Mouse (Mus musculus): ENCODE results near the gene Phox2b. TPM values are rescaled to one million over a fixed set of nuclear protein-coding genes. Genes with fewer than 3 reads are reported as not detected.

The Phox2b gene
- total RNA-seq, 2 experiments from 2014 or later = not detected

DNA sequence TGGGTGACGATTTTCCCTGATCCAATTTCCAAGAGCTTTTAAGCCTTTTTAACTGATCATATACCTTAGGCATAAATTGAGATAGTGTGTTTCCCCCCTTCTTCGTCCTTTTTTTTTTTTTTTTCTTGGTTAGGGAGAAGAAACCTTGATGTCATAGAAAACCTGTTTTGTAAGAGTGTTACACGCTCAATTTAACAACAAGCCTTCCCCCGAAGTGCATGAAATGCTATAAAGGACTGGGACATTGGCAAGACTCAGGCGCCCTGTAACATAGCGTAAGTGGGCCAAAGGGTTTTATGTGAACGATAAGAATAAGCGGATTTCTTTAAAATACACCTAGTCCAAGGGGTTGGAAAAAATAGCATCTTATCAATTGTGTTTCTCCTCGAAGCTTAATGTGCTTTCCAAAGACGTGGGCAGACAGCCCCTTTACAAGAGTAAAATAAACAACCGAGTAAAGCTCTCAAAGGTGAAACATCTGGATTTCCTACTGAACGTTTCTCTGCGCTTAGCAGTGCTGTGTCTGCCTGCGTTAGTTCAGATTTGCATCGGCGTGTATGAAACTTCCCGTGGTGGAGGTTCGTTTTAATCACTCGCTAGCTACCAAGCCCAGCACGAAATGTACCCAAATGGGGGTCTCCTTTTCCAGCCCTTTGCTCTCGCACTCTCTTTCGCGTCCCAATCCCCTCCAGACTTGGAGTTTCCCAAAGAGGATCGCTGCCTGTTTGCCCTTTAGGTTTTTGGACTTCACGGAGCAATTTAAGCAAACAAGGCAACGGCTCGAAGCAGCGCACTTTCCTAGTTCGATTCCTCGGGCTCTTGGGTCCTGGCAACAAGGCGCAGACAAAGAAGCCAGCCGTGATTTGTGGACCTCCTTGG lies 531 bp upstream of the Phox2b start:
- Histone ChIP-seq H3K4me3 (no peak overlapping the region), H3K27ac (no peak overlapping the region)
- TF ChIP-seq CTCF (IDR thresholded peaks at IDR 0.05) = no peak
- DNase-seq = no peak
- intact Hi-C loops (cut with DNase I) = loop anchor here (10.0 kb wide), 1 partner anchor 125 kb away; no protein-coding TSS in a partner anchor

GRCm38 (mm10) chr5:67098051-67098732 lies 909 bp downstream of the Phox2b start:
- H3K27ac ChIP-seq = no peak overlapping the region
- no peak overlapping the region for H3K4me3 ChIP-seq
- TF ChIP-seq CTCF (IDR thresholded peaks at IDR 0.05) = no peak
- no peak for DNase-seq
- intact Hi-C loops (cut with DNase I) = loop anchor here (10.0 kb wide), 1 partner anchor 127 kb away; no protein-coding TSS in a partner anchor

- intact Hi-C loops (cut with DNase I) = loop anchor here (10.0 kb wide), 1 partner anchor 127 kb away; no protein-coding TSS in a partner anchor
- no peak for DNase-seq
- Histone ChIP-seq H3K27ac (no peak overlapping the region), H3K4me3 (no peak overlapping the region)
- no peak for TF ChIP-seq CTCF (IDR thresholded peaks at IDR 0.05)
Observed at GRCm38 (mm10) chr5:67097106-67098050, 1.7 kb downstream of the Phox2b start.

- intact Hi-C loops (cut with DNase I) = loop anchor here (10.0 kb wide), 1 partner anchor 128 kb away; no protein-coding TSS in a partner anchor
- Histone ChIP-seq H3K4me3 (peak overlapping the region; percentile 67), H3K27ac (no peak overlapping the region)
- no peak for TF ChIP-seq CTCF (IDR thresholded peaks at IDR 0.05)
- DNase-seq = peak; percentile 55
Observed at GRCm38 (mm10) chr5:67096378-67096771, 2.7 kb downstream of the Phox2b start.

DNA sequence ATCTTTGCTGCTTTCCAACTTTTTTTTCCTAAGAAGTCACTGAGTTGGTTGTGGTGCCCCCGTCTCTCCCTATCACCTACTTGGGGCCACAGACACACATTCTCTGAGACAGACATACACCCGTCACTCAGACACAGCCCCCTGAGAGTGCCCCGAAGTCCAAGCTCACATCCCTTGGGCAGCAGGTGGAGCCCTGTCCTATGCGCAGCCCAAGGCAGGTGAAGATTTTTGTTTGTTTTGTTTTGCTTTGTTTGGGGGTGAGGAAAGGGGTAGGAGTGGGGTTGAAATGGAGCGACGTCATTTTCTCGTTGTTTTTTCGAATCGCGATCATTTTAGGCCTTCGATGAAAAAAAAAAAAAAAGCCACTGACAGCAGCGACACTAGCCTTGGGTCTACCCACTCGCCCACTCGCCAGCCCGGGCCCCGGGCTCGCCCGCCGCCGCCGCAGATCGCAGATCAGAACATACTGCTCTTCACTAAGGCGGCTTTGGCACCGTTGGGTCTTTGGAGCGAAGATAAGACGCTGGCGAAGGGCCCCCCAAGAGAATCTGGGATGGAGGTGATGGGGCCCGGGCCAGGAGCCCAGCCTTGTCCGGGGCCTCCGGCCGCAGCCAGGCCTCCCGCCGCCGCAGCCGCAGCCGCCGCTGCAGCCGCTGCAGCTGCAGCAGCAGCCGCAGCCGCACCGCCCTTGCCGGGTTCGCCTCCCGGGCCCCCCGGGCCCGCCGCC lies 3.3 kb downstream of the Phox2b start:
- H3K27ac ChIP-seq = no peak overlapping the region
- intact Hi-C loops (cut with DNase I) = loop anchor here (10.0 kb wide), 1 partner anchor 129 kb away; no protein-coding TSS in a partner anchor
- no peak for TF ChIP-seq CTCF (IDR thresholded peaks at IDR 0.05)
- H3K4me3 ChIP-seq = peak overlapping the region; percentile 67
- no peak for DNase-seq

GRCm38 (mm10) chr5:67095153-67095552 lies 3.9 kb downstream of the Phox2b start:
- Histone ChIP-seq H3K27ac (no peak overlapping the region), H3K4me3 (no peak overlapping the region)
- intact Hi-C loops (cut with DNase I) = loop anchor here (10.0 kb wide), 1 partner anchor 130 kb away; no protein-coding TSS in a partner anchor
- DNase-seq = no peak
- no peak for TF ChIP-seq CTCF (IDR thresholded peaks at IDR 0.05)

DNA sequence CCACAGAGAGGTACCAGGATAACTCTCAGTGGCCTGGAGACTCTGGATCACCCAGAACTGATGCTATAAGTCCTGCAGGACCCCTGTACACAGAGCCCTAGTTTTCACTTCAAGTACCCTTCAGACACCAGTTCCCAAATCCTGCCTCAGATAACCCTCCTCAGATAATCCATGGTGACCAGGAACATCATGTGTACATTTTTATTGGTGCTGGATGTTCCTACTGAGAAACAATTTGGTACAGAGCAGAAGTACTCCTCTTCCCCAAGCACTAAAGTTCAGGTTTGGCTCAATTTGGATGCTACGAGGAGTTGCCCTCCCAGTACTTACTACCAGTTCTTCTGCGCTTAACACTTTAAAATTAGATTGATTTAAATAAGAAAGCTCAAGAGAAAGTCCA lies 5.1 kb downstream of the Phox2b start:
- Histone ChIP-seq H3K4me3 (no peak overlapping the region), H3K27ac (no peak overlapping the region)
- DNase-seq = no peak
- intact Hi-C loops (cut with DNase I) = loop anchor here (10.0 kb wide), 1 partner anchor 131 kb away; no protein-coding TSS in a partner anchor
- TF ChIP-seq CTCF (IDR thresholded peaks at IDR 0.05) = no peak

DNA sequence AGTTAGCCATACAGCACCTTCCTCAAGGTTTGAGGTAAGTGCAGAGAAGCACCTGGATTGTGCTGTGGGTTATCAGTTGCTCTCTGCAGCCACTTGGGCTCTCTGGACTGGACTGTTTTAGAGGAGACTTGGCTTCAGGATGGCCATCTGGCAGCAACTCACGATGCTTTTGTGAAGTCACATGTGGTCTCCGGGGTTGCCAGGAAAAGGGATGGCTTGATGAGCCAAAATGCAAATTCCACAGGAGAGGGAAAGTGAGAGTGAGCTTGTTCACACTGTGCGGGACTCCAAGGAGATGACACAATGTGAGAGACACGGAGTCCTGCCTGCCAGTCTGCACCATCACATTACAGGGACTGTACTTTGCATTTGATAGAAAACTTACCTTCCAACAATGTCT lies 7.3 kb downstream of the Phox2b start:
- DNase-seq = no peak
- H3K27ac ChIP-seq = no peak overlapping the region
- no peak overlapping the region for H3K4me3 ChIP-seq
- no peak for TF ChIP-seq CTCF (IDR thresholded peaks at IDR 0.05)
- intact Hi-C loops (cut with DNase I) = loop anchor here (10.0 kb wide), 1 partner anchor 133 kb away; no protein-coding TSS in a partner anchor

DNA sequence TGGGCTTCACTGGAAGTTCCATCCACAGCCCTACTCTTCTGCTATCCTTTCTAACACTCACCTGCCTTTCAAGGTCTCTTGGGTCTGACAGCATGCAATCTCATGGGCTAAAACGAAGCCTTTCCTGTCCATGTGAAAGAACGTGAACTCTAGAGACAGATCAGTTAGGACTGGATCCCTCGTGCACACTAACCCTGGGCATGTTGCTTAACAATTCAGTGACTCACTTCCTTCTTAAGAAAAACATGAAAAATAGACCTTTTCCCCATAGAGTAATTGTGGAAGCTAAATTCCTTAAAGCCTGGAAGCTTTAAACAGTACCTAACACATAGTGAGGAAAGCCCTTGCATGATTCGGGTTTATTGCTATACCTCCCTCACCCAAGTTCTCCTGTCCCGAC lies 8.2 kb downstream of the Phox2b start:
- TF ChIP-seq CTCF (IDR thresholded peaks at IDR 0.05) = no peak
- no peak for DNase-seq
- Histone ChIP-seq H3K27ac (no peak overlapping the region), H3K4me3 (no peak overlapping the region)
- intact Hi-C loops (cut with DNase I) = loop anchor here (10.0 kb wide), 1 partner anchor 134 kb away; no protein-coding TSS in a partner anchor

DNA sequence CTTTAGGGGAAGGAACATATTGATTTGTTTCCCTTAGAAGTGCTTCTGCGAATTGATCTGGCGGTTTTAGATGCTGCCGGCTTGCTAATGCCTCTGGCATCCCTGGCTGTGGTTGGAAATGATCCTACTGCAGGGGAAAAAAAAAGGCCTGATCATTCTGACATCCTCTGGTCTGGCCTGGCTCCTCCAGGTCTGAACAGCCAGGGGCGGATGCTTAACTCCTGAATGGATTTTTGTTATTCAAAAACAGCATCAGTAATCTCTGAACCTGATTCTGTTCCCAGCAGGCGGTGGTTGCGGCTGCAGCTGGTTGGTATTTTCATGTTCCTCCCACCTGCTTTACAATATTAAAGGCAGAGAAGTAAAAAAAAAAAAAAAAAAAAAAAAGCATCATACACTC lies 16.0 kb downstream of the Phox2b start:
- no peak for DNase-seq
- no peak overlapping the region for H3K27ac ChIP-seq
- no peak for TF ChIP-seq CTCF (IDR thresholded peaks at IDR 0.05)
- no peak overlapping the region for H3K4me3 ChIP-seq
- intact Hi-C loops (cut with DNase I) = no loop called here

DNA sequence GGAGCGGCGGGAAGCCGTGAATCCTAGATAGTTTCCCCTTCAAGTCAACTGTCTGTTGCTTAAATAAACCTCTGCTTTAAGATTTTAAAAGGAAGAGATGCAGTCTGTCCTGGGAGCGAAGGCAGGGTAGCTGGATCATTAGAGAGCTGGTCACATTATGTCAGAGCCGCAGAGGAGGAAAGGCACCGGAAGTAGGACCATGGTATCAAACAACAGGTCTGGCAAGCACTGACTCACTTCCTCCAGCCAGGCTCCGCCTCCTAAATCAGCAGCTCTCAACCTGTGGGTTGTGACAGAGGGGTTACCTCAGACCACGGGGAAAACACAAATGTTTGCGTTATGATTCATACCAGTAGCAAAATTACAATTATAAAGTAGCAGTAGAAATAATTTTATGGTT lies 35.5 kb downstream of the Phox2b start:
- no peak for TF ChIP-seq CTCF (IDR thresholded peaks at IDR 0.05)
- Histone ChIP-seq H3K4me3 (no peak overlapping the region), H3K27ac (no peak overlapping the region)
- intact Hi-C loops (cut with DNase I) = no loop called here
- DNase-seq = no peak
